ENCODE assay signal across 28 mouse cellular contexts in genomic region chr10:18008118-18008517, GRCm38 (mm10). TPM values are rescaled to one million over a fixed set of nuclear protein-coding genes. Genes with fewer than 3 reads are reported as not detected.
DNase-seq lines count a peak whose midpoint lies in the region; ATAC-seq lines count a peak whose summit lies in the region.
"Had no signal": no experiment of that assay in that cellular context is flagged by ENCODE, and none has a peak within 500 bp of the region (broad histone marks: within the 10 kb centered on the region; RNA-seq: fewer than 3 reads in every experiment).

No protein-coding gene starts in this region.

- no peak for DNase-seq in frontal cortex, postnatal 25 days (ENCODE audit: low spot score in 2 of 2)
- DNase-seq in CD4-positive, CD25-positive, alpha-beta regulatory T cell, adult 2 months (ENCODE audit: low read depth, low spot score) = peak; percentile 27
- DNase-seq in brain, adult 2 months (ENCODE audit: low read depth, low spot score) = peak; percentile 79
- DNase-seq in telencephalon, adult 2 months (ENCODE audit: low read depth, low spot score) = peak; percentile 72
- no peak for DNase-seq in heart, postnatal 14 days
- no peak for DNase-seq in kidney, postnatal 14 days
- DNase-seq: adrenal gland, adult 8-10 months; adrenal gland, postnatal 25 days; B cell, adult 2 months; cerebellum, adult 18-20 months; cerebellum, adult 9-10 months; cerebellum, postnatal 14 days; gastrocnemius, adult 2 months; gastrocnemius, postnatal 14 days; heart, adult 11 months; heart, postnatal 36 days had no signal

- no peaks in the 10 kb centered on the region for H3K36me3 ChIP-seq in forebrain, embryonic 16.5 days (ENCODE audit: control insufficient read depth, insufficient read depth)

- no peak overlapping the region for H3K9ac ChIP-seq in forebrain, embryonic 16.5 days (replicated peaks; ENCODE audit: low read depth, low read length)
- H3K9ac ChIP-seq: forebrain, embryonic 13.5 days; hindbrain, embryonic 13.5 days had no signal

- no peaks in the 10 kb centered on the region for H3K27me3 ChIP-seq in forebrain, embryonic 16.5 days (replicated peaks; ENCODE audit: control insufficient read depth, insufficient read depth, low read length)
- H3K27me3 ChIP-seq: CH12.LX; forebrain, embryonic 13.5 days; hindbrain, embryonic 13.5 days; Patski had no signal

- peak; percentile 86 for ATAC-seq in frontal cortex, adult (ENCODE audit: low TSS enrichment)
- no peak for ATAC-seq in forebrain, embryonic 16.5 days
- ATAC-seq: forebrain, embryonic 13.5 days; hindbrain, embryonic 16.5 days; intestine, postnatal 0 days; Patski had no signal

- no peak overlapping the region for H3K4me3 ChIP-seq in forebrain, embryonic 16.5 days (replicated peaks; ENCODE audit: low read length)
- H3K4me3 ChIP-seq: forebrain, embryonic 10.5 days; forebrain, embryonic 13.5 days; gastrocnemius, adult 2 months; hindbrain, embryonic 10.5 days; hindbrain, embryonic 13.5 days had no signal

- no peaks in the 10 kb centered on the region for H3K4me1 ChIP-seq in forebrain, embryonic 16.5 days (replicated peaks; ENCODE audit: control insufficient read depth, insufficient read depth, low read length)
- H3K4me1 ChIP-seq: forebrain, embryonic 13.5 days; hindbrain, embryonic 10.5 days; hindbrain, embryonic 13.5 days had no signal

- intact Hi-C loops in heart, postnatal 14 days (cut with DNase I) = loop anchor here (5.0 kb wide), 1 partner anchor 56 kb away; no protein-coding TSS in a partner anchor

- H3K27ac ChIP-seq in forebrain, embryonic 16.5 days (ENCODE audit: low read length) = no peak overlapping the region
- H3K27ac ChIP-seq: forebrain, embryonic 10.5 days; forebrain, embryonic 13.5 days; gastrocnemius, adult 2 months; hindbrain, embryonic 10.5 days; hindbrain, embryonic 13.5 days had no signal

- no peak overlapping the region for H3K4me2 ChIP-seq in forebrain, embryonic 16.5 days (ENCODE audit: low read length)
- H3K4me2 ChIP-seq: forebrain, embryonic 13.5 days; heart, embryonic 11.5 days; hindbrain, embryonic 13.5 days had no signal

- H3K9me3 ChIP-seq in forebrain, embryonic 16.5 days (ENCODE audit: control insufficient read depth, low read length) = no peaks in the 10 kb centered on the region
- H3K9me3 ChIP-seq: forebrain, embryonic 10.5 days; forebrain, embryonic 13.5 days; G1E; hindbrain, embryonic 10.5 days; hindbrain, embryonic 13.5 days had no signal

RNA-seq across cellular contexts. Expression of gene Abracl, which starts 15.0 kb away (rescaled TPM):
- total RNA-seq in heart, postnatal 14 days (2021) = 10 to 100 TPM; 35.3 to 48.4 TPM
- polyA plus RNA-seq in forebrain, embryonic 16.5 days (2015; fragmentation: Nextera tagmentation; extraction: Ambion mirVana) = 193 and 229 TPM in 2 replicates

RNA-seq across cellular contexts. Expression of gene Reps1, which starts 47.5 kb away (rescaled TPM):
- 10 to 100 TPM; 30.8 to 31.7 TPM for total RNA-seq in heart, postnatal 14 days (2021)
- polyA plus RNA-seq in forebrain, embryonic 16.5 days (2015; fragmentation: Nextera tagmentation; extraction: Ambion mirVana) = 12.1 and 15.4 TPM in 2 replicates

Comparison
In these comparisons a context has a peak if more than half of its experiments do, and no peak if none do; other contexts are left out.
1. DNase-seq: peak in CD4-positive, CD25-positive, alpha-beta regulatory T cell, adult 2 months (single experiment), brain, adult 2 months (single experiment) and telencephalon, adult 2 months (single experiment); none in frontal cortex, postnatal 25 days (0 of 2), heart, postnatal 14 days (0 of 2) and kidney, postnatal 14 days (single experiment).